Mouse (Mus musculus) limb, embryonic 11.5 days (tissue): ENCODE results near the gene Erbin. TPM values are rescaled to one million over a fixed set of nuclear protein-coding genes. Genes with fewer than 3 reads are reported as not detected.

ENCODE experiments used
- ATAC-seq: fragments of 200-750 bp; cut with Nextera tagmentation; 2 replicates; pipeline ENCODE4 v1.8.0; 2017; ENCODE audit warnings: low read depth; ENCODE audit not compliant: insufficient number of reproducible peaks, low FRiP score, low TSS enrichment
- DNase-seq: peaks from one replicate; pipeline ENCODE4 v3.0.0-alpha.2; 2015; ENCODE audit warnings: low spot score
- H3K27ac ChIP-seq: fragments of 300-500 bp; sonication (generic); replicated peaks from 2 replicates; pipeline ENCODE4 v1.5.1; 2014; ENCODE audit warnings: low read depth, mild to moderate bottlenecking, low read length
- H3K27me3 ChIP-seq: fragments of 300-500 bp; sonication (generic); 2 replicates; pipeline ENCODE4 v1.6.1; 2014; ENCODE audit warnings: mild to moderate bottlenecking, low read length, mixed read lengths; ENCODE audit not compliant: control insufficient read depth, insufficient read depth
- H3K36me3 ChIP-seq: fragments of 300-500 bp; sonication (generic); 2 replicates; pipeline ENCODE4 v1.6.1; 2014; ENCODE audit warnings: mild to moderate bottlenecking, low read length, moderate library complexity, mixed read lengths; ENCODE audit not compliant: control insufficient read depth, insufficient read depth
- H3K4me1 ChIP-seq: fragments of 300-500 bp; sonication (generic); 2 replicates; pipeline ENCODE4 v1.6.1; 2014; ENCODE audit warnings: low read length, mixed read lengths; ENCODE audit not compliant: control insufficient read depth, insufficient read depth
- H3K4me2 ChIP-seq: fragments of 300-500 bp; sonication (generic); 2 replicates; pipeline ENCODE4 v1.6.1; 2014; ENCODE audit warnings: low read depth, mild to moderate bottlenecking, moderate library complexity; ENCODE audit not compliant: severe bottlenecking
- H3K4me3 ChIP-seq: fragments of 300-500 bp; sonication (generic); 2 replicates; pipeline ENCODE4 v1.5.1; 2014; ENCODE audit warnings: low read depth, low read length
- H3K9ac ChIP-seq: fragments of 300-500 bp; sonication (generic); 2 replicates; pipeline ENCODE4 v1.6.1; 2014; ENCODE audit warnings: mild to moderate bottlenecking, low read length
- H3K9me3 ChIP-seq: fragments of 300-500 bp; sonication (generic); 2 replicates; pipeline ENCODE4 v1.6.1; 2016; ENCODE audit warnings: low read length; ENCODE audit not compliant: control insufficient read depth
- WGBS: fragments of 180-500 bp; shearing (Covaris S2); extraction: QIAGEN DNeasy Blood & Tissue Kit; methylation state at CpG from one replicate; pipeline ENCODE4 v1.1.7; 2014; 5-methylcytosine and 5-hydroxymethylcytosine counted together
- polyA plus RNA-seq: library from polyadenylated mRNA; unstranded; fragments of >200 nt; fragmentation: Nextera tagmentation; extraction: Ambion mirVana; gene quantifications from 2 replicates; pipeline ENCODE4 v1.2.1, GENCODE M21; 2014

Erbin gene
- polyA plus RNA-seq, 1 experiment from 2014 or later: 29.6 TPM

- H3K9me3 ChIP-seq: no peaks in the 10 kb centered on the region
- no peaks in the 10 kb centered on the region for H3K27me3 ChIP-seq
- 0 out of 2 replicates have a peak, but pooled peaks cover 5% of the 10 kb centered on the region for H3K36me3 ChIP-seq
- no peak overlapping the region for H3K4me3 ChIP-seq
- H3K4me1 ChIP-seq: no peaks in the 10 kb centered on the region
- no peak overlapping the region for H3K9ac ChIP-seq
- H3K4me2 ChIP-seq: no peak overlapping the region
- H3K27ac ChIP-seq: no peak overlapping the region
- no peak for DNase-seq
- no peak for ATAC-seq
- 48% methylated on average over 1 of the region's 1 CpGs for WGBS
These were observed 51.4 kb downstream of the Erbin start for GRCm38 (mm10) chr13:103868875-103869274.

DNA sequence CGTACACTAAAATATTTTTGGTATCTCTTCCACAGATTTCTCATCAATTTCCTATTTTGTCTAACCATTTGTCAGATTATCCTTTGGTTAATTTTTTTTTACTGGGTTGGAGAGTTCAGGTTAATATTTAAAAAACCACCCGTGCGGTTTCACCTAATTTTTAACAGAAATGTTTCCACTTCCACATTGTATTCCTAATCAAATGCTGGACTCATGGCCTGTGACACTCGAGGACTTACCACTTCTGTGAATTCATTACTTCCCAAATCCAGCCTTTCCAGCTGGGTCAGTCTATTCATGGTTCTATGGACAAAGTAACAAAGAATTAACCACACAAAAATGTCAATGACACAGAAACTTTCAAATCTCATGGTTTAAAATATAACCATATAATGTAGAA, 58.3 kb downstream of the Erbin start:
- Histone ChIP-seq H3K36me3 (0 out of 2 replicates have a peak, but pooled peaks cover 3% of the 10 kb centered on the region), H3K27ac (no peak overlapping the region), H3K4me1 (no peaks in the 10 kb centered on the region), H3K4me2 (no peak overlapping the region), H3K27me3 (no peaks in the 10 kb centered on the region), H3K4me3 (no peak overlapping the region), H3K9me3 (no peaks in the 10 kb centered on the region), H3K9ac (no peak overlapping the region)
- WGBS: 90% methylated on average over 4 of the region's 4 CpGs
- ATAC-seq (no peak), DNase-seq (no peak)

DNA sequence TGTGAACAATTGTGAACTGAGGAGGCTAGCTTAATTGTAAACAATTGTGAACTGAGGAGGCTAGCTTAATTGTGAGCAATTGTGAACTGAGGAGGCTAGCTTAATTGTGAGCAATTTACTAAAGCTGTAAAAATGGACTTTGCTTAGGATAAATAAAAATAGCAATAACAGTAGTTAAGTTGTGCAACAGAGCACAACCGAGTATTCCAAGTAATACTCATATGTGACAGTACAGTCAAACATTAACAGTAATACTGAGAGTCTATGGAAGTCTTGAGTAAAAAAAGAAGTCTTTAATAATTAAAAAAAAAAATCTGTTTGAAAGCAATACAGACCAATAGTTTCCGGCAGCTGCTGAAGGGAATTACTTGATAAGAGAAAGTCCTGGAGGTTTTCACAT, 61.3 kb downstream of the Erbin start:
- no peak overlapping the region for H3K9ac ChIP-seq
- H3K9me3 ChIP-seq: no peaks in the 10 kb centered on the region
- 93% methylated on average over 2 of the region's 2 CpGs for WGBS

GRCm38 (mm10) chr13:103847614-103848013, 72.7 kb downstream of the Erbin start:
- Histone ChIP-seq H3K27ac (no peak overlapping the region), H3K4me1 (no peaks in the 10 kb centered on the region), H3K36me3 (peaks cover 5% of the 10 kb centered on the region), H3K9me3 (no peaks in the 10 kb centered on the region), H3K4me2 (no peak overlapping the region), H3K9ac (no peak overlapping the region), H3K4me3 (no peak overlapping the region), H3K27me3 (no peaks in the 10 kb centered on the region)
- ATAC-seq (no peak), DNase-seq (no peak)
- 94% methylated on average over 2 of the region's 2 CpGs for WGBS

More for the DNA sequence above, 61.3 kb downstream of the Erbin start:
- Histone ChIP-seq H3K27me3 (no peaks in the 10 kb centered on the region), H3K27ac (no peak overlapping the region), H3K4me3 (no peak overlapping the region), H3K4me2 (no peak overlapping the region), H3K4me1 (no peaks in the 10 kb centered on the region), H3K36me3 (no peaks in the 10 kb centered on the region)
- no peak for DNase-seq
- no peak for ATAC-seq

DNA sequence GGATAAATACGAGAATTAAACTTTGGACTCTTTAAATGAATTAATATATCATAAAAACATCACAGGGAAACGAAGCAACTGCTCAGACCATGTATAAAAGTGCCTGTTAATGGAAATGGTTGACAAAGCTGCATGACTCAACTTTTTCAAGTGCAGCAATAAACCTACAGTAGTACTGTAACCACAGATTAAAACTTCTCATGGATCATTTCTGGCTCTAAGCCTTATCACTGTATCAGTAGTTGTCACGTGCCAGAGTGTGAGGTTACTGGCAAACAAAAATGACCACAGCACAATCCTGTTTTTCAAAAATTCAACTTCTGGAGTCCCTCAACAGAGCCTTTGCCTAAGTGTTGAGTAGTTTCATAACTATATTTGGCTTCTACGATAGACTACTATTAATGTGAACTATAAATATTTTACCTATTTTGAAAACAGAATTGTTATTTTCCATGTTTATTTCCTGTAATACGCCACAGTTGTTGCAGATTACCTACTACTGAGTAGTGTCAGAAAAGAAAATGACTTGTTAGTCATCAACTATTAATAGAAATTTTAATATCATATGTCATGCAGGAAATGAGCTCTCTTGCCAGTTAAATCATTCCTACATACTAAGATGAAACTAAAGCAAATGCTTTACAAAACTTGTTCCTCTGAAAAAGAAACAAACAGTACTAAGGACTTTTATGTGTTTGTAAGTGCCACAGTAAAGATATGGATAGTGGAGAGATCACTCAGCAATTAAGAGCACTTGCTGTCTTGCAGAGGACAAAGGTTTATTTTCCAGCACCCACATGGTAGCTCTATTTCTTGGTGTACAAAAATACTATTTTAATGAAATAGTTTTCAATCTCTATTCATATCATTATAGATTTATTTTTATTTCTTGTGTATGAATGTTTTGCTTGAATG, 78.8 kb downstream of the Erbin start:
- H3K9me3 ChIP-seq: no peaks in the 10 kb centered on the region
- H3K4me1 ChIP-seq: no peaks in the 10 kb centered on the region
- ATAC-seq (no peak), DNase-seq (no peak)
- no peaks in the 10 kb centered on the region for H3K27me3 ChIP-seq
- H3K36me3 ChIP-seq: peaks cover 15% of the 10 kb centered on the region; the same call in 1 of the 2 replicates
- H3K9ac ChIP-seq: no peak overlapping the region
- H3K4me2 ChIP-seq: no peak overlapping the region
- WGBS: 92% methylated on average over 5 of the region's 5 CpGs
- no peak overlapping the region for H3K4me3 ChIP-seq
- H3K27ac ChIP-seq: no peak overlapping the region

- peaks cover 18% of the 10 kb centered on the region; the same call in 1 of the 2 replicates for H3K36me3 ChIP-seq
- no peaks in the 10 kb centered on the region for H3K9me3 ChIP-seq
- WGBS: 87% methylated on average over 2 of the region's 2 CpGs
- H3K9ac ChIP-seq: no peak overlapping the region
- no peak overlapping the region for H3K4me2 ChIP-seq
- ATAC-seq (no peak), DNase-seq (no peak)
- no peak overlapping the region for H3K4me3 ChIP-seq
- no peaks in the 10 kb centered on the region for H3K27me3 ChIP-seq
- H3K4me1 ChIP-seq: no peaks in the 10 kb centered on the region
- H3K27ac ChIP-seq: no peak overlapping the region
These were observed 81.7 kb downstream of the Erbin start for GRCm38 (mm10) chr13:103838619-103839018.

- H3K9me3 ChIP-seq: no peaks in the 10 kb centered on the region
- ATAC-seq (no peak), DNase-seq (no peak)
- no peak overlapping the region for H3K4me2 ChIP-seq
- H3K9ac ChIP-seq: no peak overlapping the region
- H3K27me3 ChIP-seq: no peaks in the 10 kb centered on the region
- H3K36me3 ChIP-seq: peaks cover 10% of the 10 kb centered on the region; the same call in 1 of the 2 replicates
- H3K4me3 ChIP-seq: no peak overlapping the region
- no peak overlapping the region for H3K27ac ChIP-seq
- no peaks in the 10 kb centered on the region for H3K4me1 ChIP-seq
- WGBS: 57% methylated on average over 2 of the region's 2 CpGs
These were observed 90.6 kb downstream of the Erbin start for GRCm38 (mm10) chr13:103829623-103830135.

GRCm38 (mm10) chr13:103822270-103822669, 98.0 kb downstream of the Erbin start:
- no peak for ATAC-seq
- Histone ChIP-seq H3K9ac (no peak overlapping the region), H3K27me3 (no peaks in the 10 kb centered on the region), H3K9me3 (no peaks in the 10 kb centered on the region), H3K4me2 (no peak overlapping the region), H3K27ac (no peak overlapping the region), H3K36me3 (peaks cover 3% of the 10 kb centered on the region; the same call in 1 of the 2 replicates), H3K4me3 (no peak overlapping the region), H3K4me1 (no peaks in the 10 kb centered on the region)
- no peak for DNase-seq
- 100% methylated on average over 1 of the region's 1 CpGs for WGBS
